Mouse (Mus musculus): ENCODE data around the gene D5Ertd579e.
A peak's percentile ranks its signal among the peaks of the same experiment; 100 is the strongest.

D5Ertd579e gene

DNA sequence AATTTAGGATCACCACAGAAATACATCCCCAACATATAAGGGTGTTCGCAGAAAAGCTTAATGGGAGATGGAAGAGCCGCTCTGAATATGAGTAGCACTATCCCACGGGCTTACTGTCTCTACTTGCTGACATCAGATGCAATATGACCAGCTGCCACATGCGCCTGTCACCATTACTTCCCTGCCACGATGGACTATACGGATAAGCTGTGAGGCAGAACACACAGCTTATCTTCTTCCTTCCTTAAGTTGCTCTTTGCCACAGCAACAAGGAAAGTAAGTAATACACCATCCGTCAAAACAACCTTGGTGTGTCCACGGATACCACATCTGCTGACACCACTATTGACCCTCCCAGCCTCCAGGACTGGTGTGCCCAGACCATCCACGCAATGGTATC lies 131.3 kb downstream of the D5Ertd579e start:
- no peak for DNase-seq

GRCm38 (mm10) chr5:36563741-36564140 lies 132.1 kb downstream of the D5Ertd579e start:
- DNase-seq: no peak

DNA sequence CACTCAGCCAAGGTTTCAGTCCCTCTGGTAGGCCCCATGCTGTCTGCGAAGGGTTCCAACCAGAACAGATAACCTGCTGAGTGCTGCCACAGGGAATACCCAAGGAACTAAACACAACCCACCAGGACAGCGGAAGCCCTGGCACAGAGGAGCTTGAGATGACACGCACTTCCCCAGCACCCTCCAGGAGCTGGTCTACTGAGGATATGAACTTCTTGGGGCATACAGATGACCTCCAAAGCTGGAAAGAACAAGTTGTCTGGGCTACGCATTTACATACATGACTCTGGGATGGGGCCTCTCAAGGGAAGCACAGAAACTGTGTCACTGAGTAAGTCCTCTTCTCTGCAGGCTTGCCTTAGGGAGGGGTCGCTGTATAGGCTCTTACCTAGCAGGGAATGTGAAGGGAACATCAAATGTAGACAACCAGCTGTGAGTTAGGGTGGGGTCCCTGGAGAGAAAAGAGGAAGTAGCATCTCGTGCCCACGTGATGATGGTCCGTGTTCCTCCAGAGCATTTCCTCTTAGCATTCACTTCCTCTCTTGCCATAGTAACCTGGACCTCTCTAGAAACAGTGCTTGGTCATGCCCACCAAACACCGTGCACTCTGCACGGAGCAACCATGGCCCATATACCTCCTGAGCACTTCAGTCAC lies 132.9 kb downstream of the D5Ertd579e start:
- DNase-seq: peak; percentile 33

GRCm38 (mm10) chr5:36561509-36561908 lies 134.3 kb downstream of the D5Ertd579e start:
- no peak for DNase-seq

DNA sequence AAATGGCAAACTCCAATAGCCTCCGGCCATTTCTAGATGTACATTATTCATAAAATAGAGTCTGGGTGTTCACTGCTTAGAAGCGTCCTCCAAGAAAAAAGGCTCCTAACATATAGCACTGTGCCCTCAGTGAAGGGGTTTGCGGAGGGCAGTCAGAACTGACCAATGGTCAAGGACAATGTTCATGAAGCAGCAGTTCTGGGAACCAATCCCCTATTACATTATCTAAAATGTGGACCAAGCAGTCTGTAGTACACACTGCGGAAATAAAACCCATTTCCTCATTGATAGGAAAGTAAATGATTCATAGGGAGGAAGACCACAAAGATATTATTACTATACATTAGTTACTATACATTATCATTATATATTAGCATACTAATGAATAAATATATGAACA lies 135.3 kb downstream of the D5Ertd579e start:
- no peak for DNase-seq

- DNase-seq: no peak
Observed at GRCm38 (mm10) chr5:36559510-36560235, 136.2 kb downstream of the D5Ertd579e start.

DNA sequence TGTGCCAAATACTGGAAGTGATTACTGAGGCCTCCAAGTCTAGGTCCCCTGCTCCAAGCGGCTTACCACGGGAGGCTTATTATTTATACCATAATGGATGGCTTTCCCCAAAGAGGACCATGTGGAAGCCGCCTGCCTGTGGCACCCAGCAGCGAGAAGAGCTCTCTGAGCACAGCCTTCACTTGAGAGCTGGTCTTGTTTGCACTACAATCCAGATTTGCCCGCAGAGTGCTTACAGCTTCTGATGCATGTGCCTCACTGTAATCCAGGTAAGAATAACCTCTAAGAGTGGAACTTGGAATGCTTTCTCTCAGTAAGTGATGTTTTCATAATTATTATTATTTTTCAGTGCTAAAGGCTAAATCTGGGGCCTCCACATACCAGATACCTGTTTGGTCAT lies 136.7 kb downstream of the D5Ertd579e start:
- no peak for DNase-seq

DNA sequence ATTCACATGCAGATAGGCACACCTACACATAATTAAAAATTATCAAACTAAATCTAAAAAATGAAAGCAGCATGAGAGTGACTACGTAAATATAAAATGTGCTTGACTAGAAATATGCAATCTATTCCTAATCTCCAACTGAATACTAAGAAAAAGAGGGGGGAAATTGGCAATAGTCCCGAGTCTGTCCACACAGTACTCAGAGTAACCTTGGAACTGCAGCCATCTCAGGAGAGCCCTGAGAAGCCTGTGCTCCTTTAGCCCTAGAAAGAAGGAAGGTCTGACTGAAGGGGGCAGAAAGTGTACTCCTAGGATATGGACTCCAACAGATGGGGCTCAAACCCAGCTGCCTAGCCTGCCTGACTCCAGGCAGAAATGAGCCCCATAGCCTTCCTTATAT lies 137.3 kb downstream of the D5Ertd579e start:
- no peak for DNase-seq

DNA sequence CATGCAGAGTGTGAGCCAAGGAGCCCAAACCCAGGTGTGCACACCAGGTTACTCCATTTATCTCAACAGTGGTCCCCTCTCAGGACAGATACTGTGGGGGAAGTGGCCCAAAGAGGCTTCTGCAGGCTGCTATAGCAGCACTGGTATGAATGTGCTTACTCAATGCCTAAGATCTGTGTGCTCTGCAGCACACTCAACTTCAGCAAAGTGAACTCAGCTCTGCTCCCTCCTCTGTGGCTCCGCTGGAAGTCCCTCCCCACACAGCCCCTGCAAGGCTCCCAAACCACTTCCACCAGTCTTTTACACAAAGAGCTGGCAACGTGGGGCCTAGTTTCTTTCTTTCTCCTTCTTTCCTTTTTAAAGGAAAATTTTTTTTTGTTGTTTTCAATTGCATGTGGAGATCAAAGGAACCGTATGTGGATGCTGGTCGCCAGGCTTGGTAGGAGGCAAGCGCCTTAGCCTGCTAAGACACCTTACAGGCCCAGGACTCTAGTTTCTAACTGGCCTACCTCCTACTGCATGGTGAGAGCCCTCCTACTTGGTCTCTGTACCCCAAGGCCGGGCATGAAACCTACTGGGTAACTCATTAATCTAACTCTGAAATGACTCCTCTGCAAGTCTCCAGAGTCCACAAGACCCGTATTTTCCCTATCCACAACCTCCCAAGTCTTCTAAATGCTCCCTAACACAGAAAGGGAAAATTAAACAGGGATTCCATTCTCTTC lies 138.1 kb downstream of the D5Ertd579e start:
- peak; percentile 72 for DNase-seq

DNA sequence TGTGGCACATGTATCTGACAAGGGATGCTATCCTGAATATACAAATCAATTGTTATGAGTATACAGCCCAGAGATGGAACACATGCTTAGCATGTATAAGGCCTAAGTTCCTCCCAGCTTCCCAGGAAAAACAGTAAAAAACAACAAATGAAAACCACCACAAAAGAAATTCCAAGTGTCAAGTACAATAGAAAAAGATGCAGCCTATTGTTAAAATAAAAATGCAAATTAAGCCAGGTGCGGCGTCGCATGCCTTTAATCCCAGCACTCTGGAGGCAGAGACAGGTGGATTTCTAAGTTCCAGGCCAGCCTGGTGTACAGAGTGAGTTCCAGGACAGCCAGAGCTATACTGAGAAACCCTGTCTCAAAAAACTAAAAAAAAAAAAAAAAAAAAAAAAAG lies 138.9 kb downstream of the D5Ertd579e start:
- DNase-seq: no peak

GRCm38 (mm10) chr5:36556289-36556688 lies 139.5 kb downstream of the D5Ertd579e start:
- no peak for DNase-seq

- DNase-seq: no peak
Observed at GRCm38 (mm10) chr5:36554496-36554895, 141.3 kb downstream of the D5Ertd579e start.

- DNase-seq: peak; percentile 70
Observed at GRCm38 (mm10) chr5:36553886-36554285, 141.9 kb downstream of the D5Ertd579e start.

DNA sequence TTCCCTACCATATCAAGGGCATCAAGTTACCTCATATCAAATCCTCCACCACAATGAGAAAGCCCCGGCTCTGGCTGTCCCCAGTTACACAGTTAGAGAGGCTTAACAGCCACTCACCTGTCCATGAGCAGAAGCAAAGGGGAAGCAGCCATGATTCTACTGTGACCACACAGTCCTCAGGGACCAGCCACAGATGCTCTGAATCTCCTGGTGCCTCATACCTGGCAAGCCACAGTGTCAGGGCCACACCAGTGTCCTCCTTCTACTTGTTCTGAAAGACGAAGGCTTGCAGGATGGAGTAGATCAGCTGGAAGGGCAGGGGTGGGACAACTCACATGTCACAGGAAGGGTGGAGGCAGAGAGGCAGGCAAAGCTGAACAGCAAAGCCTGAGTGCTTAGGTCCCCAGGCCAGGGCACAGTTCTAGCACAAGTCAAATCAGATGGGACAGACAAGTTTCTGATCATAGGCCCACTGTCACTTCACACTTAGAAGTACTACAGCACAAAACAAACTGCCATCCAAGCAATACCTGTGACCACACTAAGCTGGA lies 142.7 kb downstream of the D5Ertd579e start:
- DNase-seq: peak; percentile 43

DNA sequence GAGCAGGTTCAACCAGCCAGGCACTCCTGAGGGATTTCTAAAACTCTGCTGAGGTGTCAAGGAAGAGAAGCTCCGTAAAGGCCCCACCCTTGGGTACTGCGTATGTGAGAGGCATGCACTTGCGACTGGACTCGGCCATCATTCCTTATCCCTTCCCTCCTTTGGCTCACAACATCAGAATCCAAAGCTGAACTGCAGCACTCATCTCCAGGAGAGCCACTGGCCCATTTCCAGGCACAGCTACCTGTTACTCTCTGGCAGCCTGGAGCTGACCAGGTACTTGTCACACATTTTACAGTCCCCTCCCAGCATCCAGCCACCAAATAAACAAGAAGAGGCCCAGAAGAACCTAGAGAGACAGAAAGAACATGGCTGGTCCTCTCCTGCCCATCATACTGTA lies 143.4 kb downstream of the D5Ertd579e start:
- no peak for DNase-seq

All from thymus, postnatal 25 days (tissue).